Mouse (Mus musculus) testis, adult 2 months (tissue): ENCODE measurements at regions not wholly inside any gene's neighbourhood (a gene's known extent, or its start where the extent isn't known, plus 50 kb on each side); places are given as distances from the start of the nearest gene placed in this dataset.
A peak's percentile ranks its signal among the peaks of the same experiment; 100 is the strongest.

Experiments
- CTCF ChIP-seq: fragments of 200-500 bp; IDR thresholded peaks from 2 replicates; pipeline ENCODE4 v1.5.1; 2012; ENCODE audit warnings: low read depth, mild to moderate bottlenecking, inconsistent platforms, low read length, moderate library complexity; ENCODE audit not compliant: control insufficient read depth, insufficient read depth, insufficient replicate concordance
- POLR2A ChIP-seq: fragments of 200-500 bp; IDR thresholded peaks from 2 replicates; pipeline ENCODE4 v1.6.1; 2012; ENCODE audit warnings: low read depth, mild to moderate bottlenecking, inconsistent platforms, low read length, moderate library complexity; ENCODE audit not compliant: control insufficient read depth

DNA sequence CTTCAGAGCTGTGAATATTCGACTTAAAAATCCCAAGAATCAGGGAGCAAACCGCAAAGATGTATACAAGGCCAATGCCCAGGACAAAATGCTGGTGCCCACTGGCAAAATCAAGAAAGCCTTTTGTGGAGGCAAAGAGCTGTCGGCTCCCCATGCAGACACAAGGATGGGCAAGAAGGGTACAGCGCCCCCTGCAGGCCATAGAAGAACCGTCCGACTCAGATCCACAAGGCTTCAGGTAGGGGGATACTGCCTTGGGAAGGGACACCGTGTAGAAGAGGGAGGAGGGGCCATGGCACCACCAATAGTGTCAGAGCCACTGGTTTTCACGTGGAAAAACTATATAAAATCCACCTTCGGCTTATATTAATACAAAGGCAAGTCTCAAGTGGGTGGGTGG lies 379.8 kb downstream of the Fam19a5 start:
- TF ChIP-seq CTCF (peak; percentile 79; the same call in 1 of the 2 replicates), POLR2A (no peak)
